Mouse (Mus musculus): ENCODE measurements around the gene Dcaf6.

- TF ChIP-seq CTCF (IDR thresholded peaks at IDR 0.05; ENCODE audit: control insufficient read depth, insufficient read depth, low read length) (no peak), POLR2A (IDR thresholded peaks at IDR 0.05; ENCODE audit: borderline replicate concordance, control insufficient read depth, low read depth, low read length) (no peak)
Measured at GRCm38 (mm10) chr1:165281351-165282221, 178.7 kb downstream of the Dcaf6 start.

All from bone marrow, adult 2 months (tissue).